Mouse (Mus musculus): ENCODE measurements around the gene Tcap.

GRCm38 (mm10) chr11:98409341-98409822, 25.8 kb downstream of the Tcap start:
- TF ChIP-seq GATA1 (IDR thresholded peaks at IDR 0.05; ENCODE audit: borderline replicate concordance, low read length) (no peak), FLI1 (IDR thresholded peaks at IDR 0.05; ENCODE audit: low read length) (no peak)

All from megakaryocyte, embryonic 14.5 days (primary cell).